Mouse (Mus musculus) spleen, adult 2 months (tissue): ENCODE data around the gene Pif1. TPM values are rescaled to one million over a fixed set of nuclear protein-coding genes. Genes with fewer than 3 reads are reported as not detected.

Experiments used
- DNase-seq, 2 experiments: peaks; one replicate each; pipeline versions ENCODE4 v3.0.0 to v3.0.0-alpha.2; 2012 to 2021; ENCODE audit warnings: low spot score in 2 of 2, low read depth in 1 of 2
- H3K27ac ChIP-seq: fragments of 200-500 bp; 2 replicates; pipeline ENCODE4 v1.5.1; 2012; ENCODE audit warnings: low read length, inconsistent platforms; ENCODE audit not compliant: insufficient read depth
- H3K27me3 ChIP-seq: fragments of 200-500 bp; 2 replicates; pipeline ENCODE4 v1.6.1; 2012; ENCODE audit warnings: mild to moderate bottlenecking, moderate library complexity, low read length, inconsistent platforms; ENCODE audit not compliant: control insufficient read depth, insufficient read depth
- H3K36me3 ChIP-seq: fragments of 200-500 bp; 2 replicates; pipeline ENCODE4 v1.6.1; 2012; ENCODE audit warnings: mild to moderate bottlenecking, low read length, inconsistent platforms; ENCODE audit not compliant: control insufficient read depth, insufficient read depth
- H3K4me1 ChIP-seq: fragments of 200-500 bp; 2 replicates; pipeline ENCODE4 v1.6.1; 2011; ENCODE audit warnings: inconsistent platforms; ENCODE audit not compliant: control insufficient read depth, insufficient read depth, insufficient read length
- H3K4me3 ChIP-seq: fragments of 200-500 bp; 2 replicates; pipeline ENCODE4 v1.5.1; 2011; ENCODE audit warnings: mild to moderate bottlenecking, inconsistent platforms; ENCODE audit not compliant: insufficient read depth, insufficient read length; ENCODE audit errors: extremely low read depth
- CTCF ChIP-seq: fragments of 200-500 bp; IDR thresholded peaks from 2 replicates; pipeline ENCODE4 v1.5.1; 2011; ENCODE audit warnings: mild to moderate bottlenecking, inconsistent platforms; ENCODE audit not compliant: insufficient read depth, insufficient read length, insufficient replicate concordance; ENCODE audit errors: extremely low read depth
- POLR2A ChIP-seq: fragments of 200-500 bp; IDR thresholded peaks from 2 replicates; pipeline ENCODE4 v1.6.1; 2011; ENCODE audit warnings: low read depth, low read length, inconsistent platforms
- WGBS: fragments of 180-500 bp; shearing (Covaris S2); methylation state at CpG from one replicate; pipeline ENCODE4 v1.1.7; 2018; 5-methylcytosine and 5-hydroxymethylcytosine counted together
- polyA plus RNA-seq: library from polyadenylated mRNA; depleted of rRNA; stranded (reverse); fragments of >200 nt; gene quantifications from 2 replicates; pipeline ENCODE4 v1.2.3, GENCODE M21; 2012

Gene Pif1
- polyA plus RNA-seq, 1 experiment = 4.3 TPM

GRCm38 (mm10) chr9:65574513-65575392 is 12.2 kb upstream of the Pif1 start:
- Histone ChIP-seq H3K4me1 (peaks cover 33% of the 10 kb centered on the region), H3K27me3 (no peaks in the 10 kb centered on the region), H3K36me3 (peaks cover 16% of the 10 kb centered on the region), H3K27ac (peak overlapping the region; percentile 72), H3K4me3 (no peak overlapping the region)
- 53% methylated on average over 11 of the region's 11 CpGs for WGBS
- DNase-seq = no peak
- no peak for TF ChIP-seq POLR2A
- no peak for TF ChIP-seq CTCF

- H3K36me3 ChIP-seq = peaks cover 15% of the 10 kb centered on the region
- peaks cover 31% of the 10 kb centered on the region for H3K4me1 ChIP-seq
- H3K27ac ChIP-seq = peak overlapping the region; percentile 72
- no peaks in the 10 kb centered on the region for H3K27me3 ChIP-seq
- 41% methylated on average over 8 of the region's 8 CpGs for WGBS
- no peak overlapping the region for H3K4me3 ChIP-seq
- no peak for DNase-seq
- TF ChIP-seq CTCF (no peak), POLR2A (no peak)
Measured at GRCm38 (mm10) chr9:65575393-65576196, 11.4 kb upstream of the Pif1 start.

- peak overlapping the region; percentile 4; the same call in 1 of the 2 replicates for H3K27ac ChIP-seq
- no peak overlapping the region; the same call in 1 of the 2 replicates for H3K4me3 ChIP-seq
- peaks cover 6% of the 10 kb centered on the region for H3K36me3 ChIP-seq
- H3K4me1 ChIP-seq = peaks cover 31% of the 10 kb centered on the region
- H3K27me3 ChIP-seq = no peaks in the 10 kb centered on the region
- 58% methylated on average over 7 of the region's 7 CpGs for WGBS
- no peak for TF ChIP-seq POLR2A
- TF ChIP-seq CTCF = no peak
- no peak for DNase-seq
Measured at GRCm38 (mm10) chr9:65576861-65577510, 10.0 kb upstream of the Pif1 start.

- TF ChIP-seq CTCF (no peak), POLR2A (no peak)
- DNase-seq = no peak
- 90% methylated on average over 4 of the region's 4 CpGs for WGBS
- Histone ChIP-seq H3K4me3 (peak overlapping the region; percentile 42), H3K36me3 (peaks cover 3% of the 10 kb centered on the region), H3K4me1 (peaks cover 31% of the 10 kb centered on the region), H3K27me3 (no peaks in the 10 kb centered on the region), H3K27ac (peak overlapping the region; percentile 10; the same call in 1 of the 2 replicates)
Measured at GRCm38 (mm10) chr9:65577511-65578196, 9.3 kb upstream of the Pif1 start.

GRCm38 (mm10) chr9:65578801-65579249 is 8.1 kb upstream of the Pif1 start:
- H3K27ac ChIP-seq = peak overlapping the region; percentile 86
- WGBS = 4% methylated on average over 9 of the region's 9 CpGs
- H3K36me3 ChIP-seq = no peaks in the 10 kb centered on the region; the same call in 1 of the 2 replicates
- H3K4me1 ChIP-seq = peaks cover 31% of the 10 kb centered on the region
- no peak; the same call in 1 of the 2 replicates for TF ChIP-seq POLR2A
- no peak for TF ChIP-seq CTCF
- H3K4me3 ChIP-seq = peak overlapping the region; percentile 96
- DNase-seq = peak; percentile 49 to 64
- no peaks in the 10 kb centered on the region for H3K27me3 ChIP-seq

GRCm38 (mm10) chr9:65579781-65580371 is 7.1 kb upstream of the Pif1 start, which contains the start of gene Plekho2:
Gene Plekho2 (minus strand): TSS chr9:65580040.
- Histone ChIP-seq H3K27me3 (no peaks in the 10 kb centered on the region), H3K27ac (peak within 1 kb of the TSS; percentile 88), H3K4me1 (peaks cover 26% of the 10 kb centered on the region), H3K36me3 (no peaks in the 10 kb centered on the region; the same call in 1 of the 2 replicates), H3K4me3 (peak within 1 kb of the TSS; percentile 96)
- DNase-seq = peak; percentile 87 to 88
- 1% methylated on average over 45 of the region's 45 CpGs for WGBS
- TF ChIP-seq POLR2A = peak; percentile 92
- no peak for TF ChIP-seq CTCF
